Mouse (Mus musculus) cerebellum, adult 2 months (tissue): ENCODE measurements at regions not wholly inside any gene's neighbourhood (a gene's known extent, or its start where the extent isn't known, plus 50 kb on each side); places are given as distances from the start of the nearest gene placed in this dataset.

ENCODE experiments used
- CTCF ChIP-seq: fragments of 200-500 bp; IDR thresholded peaks from 2 replicates; pipeline ENCODE4 v1.5.1; 2011; ENCODE audit warnings: low read depth, mild to moderate bottlenecking, control low read depth, low read length, moderate library complexity, borderline replicate concordance; ENCODE audit not compliant: insufficient read depth
- POLR2A ChIP-seq: fragments of 200-500 bp; IDR thresholded peaks from 2 replicates; pipeline ENCODE4 v1.6.1; 2011; ENCODE audit warnings: low read length, control low read depth, borderline replicate concordance; ENCODE audit not compliant: insufficient read depth

GRCm38 (mm10) chr19:54688630-54689029, 438.4 kb downstream of the Gpam start:
- no peak for TF ChIP-seq CTCF
- TF ChIP-seq POLR2A, result no peak
